Mouse (Mus musculus) layer of hippocampus, adult 18-20 months (tissue): ENCODE results near the gene Cpa1. TPM values are rescaled to one million over a fixed set of nuclear protein-coding genes. Genes with fewer than 3 reads are reported as not detected.

Source experiments
- DNase-seq, 2 experiments: peaks; one replicate each; pipeline ENCODE4 v3.0.0; 2022; ENCODE audit warnings: low spot score in 2 of 2
- total RNA-seq, 2 experiments: library from RNA; stranded (reverse); gene quantifications; 2 replicates each; pipeline ENCODE4 v1.2.3; 2021

Cpa1 gene
- total RNA-seq, 2 experiments from 2014 or later: not detected

DNA sequence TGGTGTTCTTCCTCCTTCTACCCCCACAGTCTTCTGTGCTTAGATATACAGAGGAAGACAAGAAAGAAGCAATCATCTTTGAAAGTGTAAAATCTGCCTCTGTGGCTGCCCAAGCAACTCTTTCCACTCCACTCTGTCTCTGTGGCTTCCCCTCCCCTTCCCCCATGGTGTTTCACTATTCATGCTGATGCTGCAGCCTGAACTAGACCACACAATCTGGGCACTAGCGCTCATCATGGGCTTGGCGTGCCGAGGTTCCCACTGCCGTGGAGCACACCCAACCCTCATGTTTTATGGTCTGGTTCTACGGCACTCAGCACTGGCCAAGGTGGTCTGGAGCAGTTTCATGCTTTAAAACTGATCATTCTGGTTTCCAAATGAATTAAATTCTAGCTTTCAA is 32.7 kb downstream of the Cpa1 start:
- DNase-seq: no peak

DNA sequence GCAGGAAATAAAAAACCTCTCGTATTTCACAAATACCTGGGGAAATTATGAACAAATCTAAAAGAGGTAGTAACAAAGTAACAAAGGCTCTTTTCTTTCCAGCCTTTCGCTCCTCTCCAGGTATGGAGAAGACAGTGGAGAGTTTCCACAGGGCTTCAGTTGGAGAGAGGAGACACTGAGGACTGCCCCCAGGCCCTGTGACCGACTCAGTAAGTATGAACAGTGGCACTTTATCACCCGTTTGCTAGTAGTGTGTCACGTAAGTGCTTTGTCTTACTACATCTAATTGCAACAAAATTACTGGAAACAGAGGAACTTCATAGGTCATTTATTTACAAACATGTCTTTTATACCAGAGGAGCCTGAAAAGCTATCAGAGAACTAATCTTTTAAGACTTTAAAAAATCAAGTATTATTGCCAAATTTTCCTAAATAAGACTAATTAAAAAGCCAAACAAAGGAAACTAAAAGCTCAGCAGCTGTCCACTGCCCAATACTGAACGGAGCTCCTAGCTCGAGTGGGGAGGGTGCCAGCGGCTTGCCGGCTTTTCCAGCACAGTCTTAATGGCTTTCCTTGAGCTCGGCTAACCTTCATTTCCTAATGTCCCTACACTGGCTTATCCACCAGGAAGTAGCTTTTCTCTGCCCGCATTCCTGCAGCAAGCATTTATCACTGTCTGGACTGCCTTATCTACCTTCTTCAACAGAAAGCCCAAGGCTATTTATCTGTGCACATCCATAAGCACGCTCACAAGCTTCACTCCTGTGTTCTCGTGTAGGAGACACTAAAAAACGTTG is 34.9 kb downstream of the Cpa1 start:
- DNase-seq: no peak

DNA sequence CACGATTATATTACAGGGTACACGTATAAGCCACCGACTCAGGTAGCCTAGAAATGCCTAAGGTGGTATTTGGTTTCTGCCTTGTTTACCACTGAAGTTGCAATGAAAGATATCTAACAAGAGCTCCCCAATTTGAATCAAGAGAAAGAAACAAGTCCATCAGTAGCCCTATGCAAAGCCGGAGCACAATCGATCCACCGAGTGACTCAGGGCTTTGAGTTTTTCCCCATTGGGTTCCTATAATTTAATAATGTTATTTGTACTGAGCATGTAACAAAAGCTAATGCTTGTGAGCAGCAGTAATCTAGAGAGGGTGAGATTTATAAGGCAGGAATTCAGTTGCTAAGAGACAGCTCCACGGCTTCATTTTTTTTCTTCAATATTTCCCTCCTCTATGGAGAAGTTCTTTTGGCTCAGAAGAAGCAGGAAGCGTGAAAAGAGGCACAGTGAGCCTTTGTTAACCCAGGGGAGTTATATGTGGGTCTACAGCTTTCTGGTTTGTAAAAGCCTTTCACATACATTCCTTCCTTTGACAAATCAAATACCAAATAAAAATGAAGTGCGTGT is 35.8 kb downstream of the Cpa1 start:
- peak in 1 of 2 experiments; percentile 30 for DNase-seq

DNA sequence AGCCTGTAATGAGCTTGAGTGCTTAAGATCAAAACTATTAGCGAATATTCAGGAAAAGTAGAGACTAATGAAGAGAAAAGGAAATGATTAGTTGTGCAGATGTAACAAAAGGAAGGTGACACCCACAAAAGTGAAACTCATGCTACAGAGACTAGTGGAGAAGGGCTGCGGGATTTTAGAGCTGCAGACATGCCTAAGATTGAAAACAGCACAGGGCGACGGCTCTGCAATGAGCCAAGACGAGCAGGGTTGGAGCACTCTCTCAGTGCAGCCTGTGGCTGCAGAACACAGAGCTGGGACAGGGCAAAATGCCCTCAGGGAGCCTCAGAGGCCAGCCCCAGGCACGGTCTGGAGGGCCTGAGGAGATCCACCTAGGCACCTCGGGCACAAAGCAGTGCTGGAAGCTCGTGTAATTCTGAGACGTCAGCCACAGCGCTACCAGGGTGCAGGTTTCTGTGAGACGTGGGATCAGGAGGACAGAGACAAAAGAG is 36.3 kb downstream of the Cpa1 start:
- peak; percentile 24 to 41 for DNase-seq

DNA sequence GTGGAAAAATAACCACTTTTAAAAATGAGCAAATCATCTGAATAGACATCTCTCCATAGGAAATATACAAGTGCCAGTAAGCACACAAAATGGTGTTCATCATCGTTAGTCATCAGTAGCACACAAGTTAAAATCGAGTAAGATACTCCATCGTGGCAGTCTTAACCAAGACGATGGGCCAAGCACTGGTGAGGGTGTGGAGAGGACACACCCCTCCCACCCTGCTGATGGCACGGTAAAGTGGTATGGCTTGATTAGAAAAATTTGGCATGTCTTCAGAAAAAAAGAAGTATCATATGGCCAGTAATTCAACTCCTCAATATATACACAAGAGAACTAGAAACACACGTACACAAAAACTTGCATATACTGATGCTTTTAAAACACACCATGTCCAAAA is 37.5 kb downstream of the Cpa1 start:
- no peak for DNase-seq

DNA sequence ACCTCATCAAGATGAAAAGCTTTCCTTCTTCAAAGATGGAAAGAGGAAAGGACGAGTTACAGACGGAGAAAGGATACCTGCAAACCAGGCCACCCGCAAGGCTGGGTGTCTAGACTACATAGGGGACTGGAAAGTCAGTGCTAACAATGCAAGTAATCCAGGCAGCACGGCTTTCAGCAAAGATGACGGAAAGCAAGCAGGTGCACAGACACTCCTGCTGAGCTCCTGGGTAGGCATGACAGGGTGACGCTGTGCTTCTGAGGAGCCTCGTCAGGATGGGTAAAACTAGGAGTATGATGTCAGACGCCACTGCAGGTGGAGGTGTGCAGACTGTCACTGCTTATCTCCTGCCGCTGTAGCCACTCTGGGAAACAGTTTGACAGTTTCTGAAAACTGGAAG is 38.6 kb downstream of the Cpa1 start:
- DNase-seq: no peak

DNA sequence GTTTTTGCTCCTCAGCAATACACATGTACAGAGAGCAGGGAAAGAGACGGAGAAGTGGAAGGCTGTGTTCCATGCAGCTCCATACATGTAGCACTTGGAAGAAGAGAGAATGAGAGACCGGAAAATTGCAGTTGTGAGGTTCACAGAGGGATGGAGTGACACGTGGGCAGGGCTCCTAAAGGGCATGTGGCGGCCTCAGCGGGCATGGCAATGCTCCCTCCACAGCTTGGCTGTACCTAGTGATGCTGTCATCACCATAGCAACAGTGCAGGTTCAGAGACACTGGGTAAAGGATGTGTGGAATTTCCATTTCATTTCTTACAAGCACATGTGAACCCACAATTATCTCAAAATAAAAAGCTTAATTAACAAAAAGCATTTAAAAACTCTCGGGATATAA is 39.5 kb downstream of the Cpa1 start:
- no peak for DNase-seq

DNA sequence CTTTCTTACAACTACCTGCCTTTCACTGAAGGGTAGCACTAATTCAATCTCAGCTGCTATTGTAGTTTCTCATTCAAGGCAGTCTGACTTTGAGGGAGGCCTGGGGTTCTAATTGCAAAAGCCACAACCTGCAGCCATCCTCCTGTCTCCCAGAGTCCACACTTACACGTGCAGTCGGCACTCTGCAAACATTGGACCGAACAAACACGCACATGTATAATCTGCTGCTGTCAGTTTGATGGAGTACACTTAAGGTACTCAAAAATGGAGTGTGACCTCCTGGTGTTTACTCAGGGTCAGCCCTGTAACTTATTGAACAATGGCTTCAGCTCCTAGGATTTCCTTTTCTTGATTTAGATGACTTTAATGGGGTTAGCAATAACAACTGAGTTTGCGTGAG is 40.5 kb downstream of the Cpa1 start:
- no peak for DNase-seq

DNA sequence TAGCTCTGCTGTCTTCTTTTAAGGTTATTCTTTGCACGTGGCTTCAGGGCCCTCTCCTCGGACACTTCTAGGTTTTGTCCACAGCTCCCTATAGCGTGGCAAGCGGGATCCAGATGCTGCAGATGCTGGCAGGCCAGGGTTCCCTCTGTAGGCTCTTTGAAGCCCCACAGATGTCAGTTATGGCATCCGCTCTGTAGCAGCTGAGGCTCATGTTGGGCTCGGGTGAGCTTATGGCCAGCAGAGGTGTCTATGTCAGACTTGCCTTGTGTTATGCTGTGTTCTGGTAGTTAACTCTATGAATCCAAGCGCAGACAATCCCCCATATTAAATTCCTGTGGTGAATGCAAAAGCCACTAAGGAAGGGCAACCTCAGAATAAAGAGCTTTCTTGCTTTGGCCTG is 41.4 kb downstream of the Cpa1 start:
- DNase-seq: no peak

DNA sequence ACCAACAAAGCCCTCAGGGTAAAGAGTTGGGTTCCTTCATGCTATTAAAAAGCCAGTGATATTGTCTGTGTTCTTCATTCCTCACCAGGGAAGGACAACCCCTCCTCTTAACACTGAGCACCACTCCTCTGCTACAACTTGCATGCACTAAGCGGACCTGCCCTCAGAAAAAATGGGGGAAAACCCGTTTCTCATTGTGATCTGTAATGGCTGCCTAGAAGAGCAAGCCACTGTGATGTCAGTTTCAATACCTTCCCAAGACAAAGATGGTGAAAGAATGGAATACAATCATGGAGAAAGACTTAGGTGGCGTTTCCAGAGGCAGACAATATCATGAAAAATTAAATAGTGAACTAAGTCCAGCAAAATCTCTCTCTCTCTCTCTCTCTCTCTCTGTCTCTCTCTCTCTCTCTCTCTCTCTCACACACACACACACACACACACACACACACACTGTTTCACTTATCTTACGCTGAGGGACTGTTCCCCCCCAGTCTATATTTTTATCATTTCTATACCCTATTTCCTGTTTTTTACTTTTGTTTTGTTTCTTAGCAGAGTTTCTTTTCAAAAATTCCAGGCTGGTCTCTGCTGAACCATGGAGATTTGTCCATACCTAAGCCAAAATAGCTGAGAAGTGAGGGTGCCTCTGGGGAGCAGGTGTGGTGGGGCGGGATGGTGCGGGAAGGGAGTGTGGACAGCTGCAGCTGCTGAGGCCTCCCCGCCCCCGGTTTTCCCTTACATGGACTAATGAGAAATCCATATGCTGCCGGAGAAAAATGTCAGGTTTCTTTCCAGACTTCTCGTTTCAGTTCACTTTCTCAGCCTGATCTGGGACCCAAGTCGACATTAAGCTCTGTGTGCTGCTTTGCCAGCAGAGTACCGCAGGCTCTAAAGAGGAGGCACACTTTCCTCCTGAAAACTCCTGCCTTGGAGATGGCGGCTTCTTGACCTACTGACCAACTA is 43.2 kb downstream of the Cpa1 start:
- no peak for DNase-seq

DNA sequence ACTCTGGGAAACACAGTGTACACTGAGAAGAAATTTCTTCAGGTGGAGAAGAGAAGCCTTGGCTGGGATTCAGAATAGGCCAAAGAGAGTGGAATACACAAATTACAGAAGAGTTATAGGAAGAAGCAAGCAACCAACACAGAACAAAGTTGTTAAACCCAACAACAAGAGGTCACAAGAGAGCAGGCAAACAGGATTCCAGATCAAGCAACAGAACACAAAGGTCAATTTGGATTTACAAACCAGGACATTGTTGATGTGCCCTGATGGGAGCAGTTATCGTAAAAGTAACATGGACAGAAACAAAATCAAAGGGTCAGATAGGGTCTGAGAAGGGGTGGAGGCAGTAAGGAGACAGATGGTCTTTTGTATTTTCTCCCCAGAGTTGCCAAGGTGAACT is 45.6 kb downstream of the Cpa1 start:
- DNase-seq: no peak

DNA sequence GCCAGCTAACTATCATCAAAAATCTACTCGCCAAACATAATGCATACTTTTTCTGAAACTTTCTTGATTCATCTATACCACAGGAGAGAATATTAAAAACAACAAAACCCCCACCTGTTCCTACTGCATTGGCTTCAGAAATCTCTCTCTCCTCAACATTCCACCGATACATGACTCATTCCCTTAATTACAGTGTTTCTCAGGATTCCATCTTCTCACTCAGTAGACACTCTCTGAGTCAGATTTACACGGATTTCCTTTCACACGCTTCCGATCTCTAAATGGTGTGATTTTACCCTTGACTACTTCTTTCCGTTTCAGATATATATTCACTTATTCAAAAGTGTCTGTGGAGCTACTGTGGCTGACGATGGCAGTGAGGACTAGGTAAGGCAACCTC is 48.2 kb downstream of the Cpa1 start:
- DNase-seq: no peak

DNA sequence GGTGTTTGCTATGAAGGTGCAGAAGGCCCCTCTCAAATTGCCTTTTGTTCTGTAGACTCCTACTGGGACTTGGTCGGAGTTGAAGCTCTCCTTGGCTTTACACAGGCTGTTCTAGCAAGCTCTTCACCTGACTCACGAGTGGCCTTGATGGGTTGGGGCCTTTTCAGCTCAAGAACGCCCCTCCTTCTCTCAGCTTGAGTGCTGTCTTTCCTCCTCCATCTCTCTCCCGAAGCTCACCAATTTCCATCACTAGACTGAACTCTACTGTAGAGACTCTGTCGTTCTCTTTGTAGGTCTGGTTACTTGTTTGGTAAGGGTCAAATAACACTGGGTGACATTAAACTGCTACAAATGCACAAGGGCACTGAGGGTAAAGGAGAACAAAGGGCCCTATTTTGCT is 53.8 kb downstream of the Cpa1 start:
- no peak for DNase-seq

DNA sequence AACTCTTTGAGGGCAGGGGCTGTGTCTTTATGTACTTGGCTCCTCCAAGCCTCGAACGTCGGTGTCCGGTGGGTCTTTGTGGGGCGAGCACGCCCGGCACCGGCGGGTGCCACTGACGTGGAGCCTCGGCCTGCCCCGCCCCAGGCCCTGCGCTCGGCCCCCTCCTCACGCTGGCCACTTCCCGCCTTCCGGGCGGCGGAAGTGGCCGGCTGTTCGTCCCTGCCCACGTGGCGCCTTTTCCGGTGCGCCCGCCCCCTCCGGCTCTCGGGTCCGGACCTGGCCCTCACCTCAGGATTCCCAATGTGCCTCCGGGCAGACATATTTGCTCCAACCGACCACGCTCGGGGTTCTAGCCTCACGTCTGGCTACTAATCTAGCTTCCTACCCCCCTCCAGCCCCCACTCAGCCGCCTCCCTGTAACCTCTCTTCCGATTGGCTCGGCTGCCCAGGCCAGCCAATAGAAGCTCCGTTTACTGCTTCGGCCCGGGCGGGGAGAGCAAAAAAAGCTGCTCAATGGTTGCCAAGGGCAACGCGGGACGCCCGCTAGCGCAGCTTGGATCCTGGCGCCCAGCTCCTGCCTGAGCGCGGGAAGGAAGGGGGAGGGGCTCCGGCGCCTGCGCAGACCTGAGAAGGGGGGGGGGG is 54.5 kb downstream of the Cpa1 start, which contains the start of gene Cep41:
TSS of gene Cep41 (minus strand) at position 400 of the 642 bp plus-strand sequence.
- DNase-seq: peak; percentile 96 to 98

DNA sequence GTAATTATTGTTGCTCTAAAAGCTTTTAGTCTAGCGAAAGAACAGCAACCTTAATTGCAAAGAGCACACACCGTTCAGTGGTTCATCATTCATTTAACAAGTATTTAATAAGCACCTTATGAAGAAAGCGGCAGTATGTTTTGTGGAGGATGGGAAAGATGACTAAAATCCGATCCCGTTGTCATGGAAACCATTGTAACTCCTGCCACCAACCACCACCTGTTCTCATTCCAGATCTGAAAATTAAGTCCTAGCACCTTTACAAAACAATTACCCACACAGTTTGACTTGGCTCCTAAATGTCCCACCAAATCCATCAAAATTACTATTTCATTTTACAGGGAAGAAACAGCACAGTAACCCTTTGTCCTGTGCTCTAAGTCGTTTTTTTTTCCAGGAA is 55.2 kb downstream of the Cpa1 start:
- peak; percentile 53 to 79 for DNase-seq

Other genes starting within 250 kb of the Cpa1 start
- gene Zc3hc1, start 248.2 kb upstream of the Cpa1 start, total RNA-seq: 10 to 100 TPM; 23.8 to 26.5 TPM
- 10 to 100 TPM; 85.1 to 93.9 TPM for gene Klhdc10, start 237.3 kb upstream of the Cpa1 start, total RNA-seq
- 10 to 100 TPM; 18.6 to 23.3 TPM for gene Tmem209, start 129.4 kb upstream of the Cpa1 start, total RNA-seq
- under 1 TPM; 0.54 to 0.63 TPM for gene Ssmem1, start 129.4 kb upstream of the Cpa1 start, total RNA-seq
- gene Cpa2, start 97.6 kb upstream of the Cpa1 start, total RNA-seq: under 1 TPM; 0.56 to 0.87 TPM
- not detected for gene Cpa4, start 70.8 kb upstream of the Cpa1 start, total RNA-seq
- gene Cpa5, start 28.2 kb upstream of the Cpa1 start, total RNA-seq: not detected
- 1 to 10 TPM; 5.3 to 6.0 TPM for gene Cep41, start 54.5 kb downstream of the Cpa1 start, total RNA-seq
- 10 to 100 TPM; 44.9 to 49.3 TPM for gene Mest, start 84.3 kb downstream of the Cpa1 start, total RNA-seq